Mouse (Mus musculus): ENCODE data around the gene Tshz2. TPM values are rescaled to one million over a fixed set of nuclear protein-coding genes. Genes with fewer than 3 reads are reported as not detected.

Tshz2 gene
- polyA plus RNA-seq, 1 experiment from 2014 or later = 7.6 TPM

DNA sequence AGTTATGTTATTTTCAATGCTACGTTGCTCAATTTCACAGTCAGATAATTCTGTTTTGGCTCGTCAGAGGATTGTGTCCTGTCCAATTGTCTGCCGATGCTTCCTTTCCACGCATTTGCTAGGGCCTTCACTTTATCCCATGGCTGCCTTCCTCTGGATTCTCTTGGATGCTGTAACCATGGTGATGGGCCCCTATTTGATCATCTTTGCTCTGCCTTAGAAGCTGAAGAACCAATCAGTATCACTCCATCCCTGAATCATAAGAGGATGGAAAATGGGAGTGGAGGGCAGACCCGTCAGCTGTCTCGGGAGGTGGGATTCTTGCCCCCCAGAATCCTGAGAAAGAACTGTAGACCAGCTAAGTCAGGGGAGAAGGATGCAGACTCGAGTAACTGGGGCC, 270.1 kb downstream of the Tshz2 start:
- no peaks in the 10 kb centered on the region for H3K9me3 ChIP-seq (replicated peaks)
- peaks cover 27% of the 10 kb centered on the region for H3K4me1 ChIP-seq
- peaks cover 7% of the 10 kb centered on the region; the same call in 1 of the 2 replicates for H3K27me3 ChIP-seq (ENCODE audit: low read depth, poor library complexity, severe bottlenecking)
- no peak overlapping the region for H3K27ac ChIP-seq
- 92% methylated on average over 7 of the region's 7 CpGs for WGBS
- no peaks in the 10 kb centered on the region for H3K36me3 ChIP-seq
- no peak overlapping the region for H3K4me3 ChIP-seq
- DNase-seq (ENCODE audit: low spot score) = no peak

DNA sequence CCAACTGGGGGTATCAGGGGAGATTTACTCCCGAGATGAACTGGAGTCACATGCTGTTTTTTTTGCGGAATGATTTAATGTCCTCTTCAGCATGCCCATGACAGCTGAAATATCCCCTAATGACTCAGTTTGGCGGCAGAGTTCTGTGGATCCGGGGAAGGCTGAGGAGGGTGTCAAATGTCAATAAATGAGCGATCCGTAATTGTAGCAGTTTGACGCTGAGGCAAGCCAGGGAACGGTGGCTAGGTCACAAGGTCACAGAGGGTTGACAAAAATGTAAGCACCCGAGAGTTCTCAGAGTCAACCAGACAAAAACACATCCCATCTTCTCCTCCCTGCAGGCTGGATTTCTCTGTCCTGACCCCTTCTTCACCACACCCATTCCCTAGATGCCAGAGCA, 273.6 kb downstream of the Tshz2 start:
- no peaks in the 10 kb centered on the region for H3K36me3 ChIP-seq
- peaks cover 48% of the 10 kb centered on the region for H3K4me1 ChIP-seq
- peak; percentile 66 for DNase-seq (ENCODE audit: low spot score)
- peaks cover 7% of the 10 kb centered on the region; the same call in 1 of the 2 replicates for H3K27me3 ChIP-seq (ENCODE audit: low read depth, poor library complexity, severe bottlenecking)
- H3K9me3 ChIP-seq (replicated peaks) = no peaks in the 10 kb centered on the region
- H3K27ac ChIP-seq = 0 out of 2 replicates have a peak overlapping the region, but pooled peaks have one; percentile 68
- whole genome bisulfite sequencing = 3% methylated on average over 9 of the region's 9 CpGs
- no peak overlapping the region for H3K4me3 ChIP-seq

DNA sequence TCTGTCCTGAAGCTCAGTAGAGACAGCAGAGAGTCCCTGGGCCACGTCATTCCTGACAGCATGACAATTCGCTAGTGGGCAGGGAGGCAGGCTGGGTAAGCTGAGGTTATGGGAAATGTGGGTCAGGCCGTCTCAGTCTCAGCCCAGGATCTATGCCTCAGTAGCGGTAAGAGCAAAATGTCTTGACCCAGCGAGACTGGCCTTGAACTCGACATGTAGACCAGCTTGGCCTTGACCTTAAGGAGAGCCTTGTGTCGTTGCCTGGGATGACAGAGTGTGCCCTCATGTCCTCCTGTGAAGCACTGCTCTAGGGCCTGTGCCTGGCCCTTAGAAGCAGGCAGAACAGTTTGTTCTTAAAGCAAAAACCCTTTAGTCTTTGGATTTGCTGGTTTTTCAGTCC, 275.2 kb downstream of the Tshz2 start:
- H3K4me3 ChIP-seq = no peak overlapping the region
- 75% methylated on average over 7 of the region's 7 CpGs for WGBS
- no peaks in the 10 kb centered on the region for H3K9me3 ChIP-seq (replicated peaks)
- H3K27ac ChIP-seq = no peak overlapping the region
- peaks cover 7% of the 10 kb centered on the region; the same call in 1 of the 2 replicates for H3K27me3 ChIP-seq (ENCODE audit: low read depth, poor library complexity, severe bottlenecking)
- DNase-seq (ENCODE audit: low spot score) = no peak
- H3K4me1 ChIP-seq = peaks cover 48% of the 10 kb centered on the region
- no peaks in the 10 kb centered on the region for H3K36me3 ChIP-seq

DNA sequence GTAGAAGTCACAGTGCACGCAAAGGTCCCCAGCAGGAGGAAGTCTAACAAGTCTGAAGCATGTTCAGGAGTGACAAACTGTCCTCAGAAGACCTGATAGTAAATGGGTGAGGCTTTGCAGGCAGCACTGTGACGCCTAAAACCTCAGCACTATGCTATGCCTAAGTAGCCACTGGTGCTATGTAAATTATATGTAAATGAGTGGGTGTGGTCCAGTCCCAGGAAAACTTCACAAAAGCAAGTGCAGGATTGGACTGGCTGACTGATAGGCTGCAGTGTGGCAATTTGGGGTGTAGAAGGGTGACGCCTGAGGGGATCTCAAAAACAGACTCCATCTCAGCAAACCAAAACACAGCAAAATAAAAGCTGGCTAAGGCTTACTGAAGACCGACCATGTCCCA, 277.8 kb downstream of the Tshz2 start:
- WGBS = 66% methylated on average over 4 of the region's 4 CpGs
- Histone ChIP-seq H3K27ac (0 out of 2 replicates have a peak overlapping the region, but pooled peaks have one; percentile 4), H3K9me3 (replicated peaks) (no peaks in the 10 kb centered on the region)

DNA sequence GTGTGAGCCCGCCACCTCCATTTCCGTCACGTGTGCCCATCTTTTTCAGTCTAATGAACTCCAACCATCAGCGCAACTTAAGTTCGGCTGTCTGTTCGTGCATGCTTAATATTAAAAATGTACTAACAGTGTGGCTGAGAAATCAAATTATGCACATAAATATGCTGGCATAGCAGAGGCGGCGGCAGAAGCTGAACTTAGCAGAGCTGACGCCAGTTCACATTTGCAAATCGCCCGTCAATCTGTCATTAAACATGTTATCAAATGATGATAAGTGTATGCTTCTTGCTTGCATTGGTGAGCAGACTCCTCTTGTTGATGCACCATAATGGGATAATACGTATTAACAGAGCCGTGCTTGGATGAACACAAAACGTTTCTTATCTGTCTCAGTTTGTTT, 280.0 kb downstream of the Tshz2 start:
- H3K27ac ChIP-seq = no peak overlapping the region
- DNase-seq (ENCODE audit: low spot score) = no peak
- H3K4me3 ChIP-seq = no peak overlapping the region
- H3K36me3 ChIP-seq = no peaks in the 10 kb centered on the region
- whole genome bisulfite sequencing = 94% methylated on average over 14 of the region's 14 CpGs
- peaks cover 22% of the 10 kb centered on the region for H3K4me1 ChIP-seq
- H3K9me3 ChIP-seq (replicated peaks) = no peaks in the 10 kb centered on the region
- H3K27me3 ChIP-seq (ENCODE audit: low read depth, poor library complexity, severe bottlenecking) = no peaks in the 10 kb centered on the region

More for the DNA sequence above, 277.8 kb downstream of the Tshz2 start:
- Histone ChIP-seq H3K36me3 (no peaks in the 10 kb centered on the region), H3K4me3 (no peak overlapping the region), H3K4me1 (peaks cover 43% of the 10 kb centered on the region), H3K27me3 (ENCODE audit: low read depth, poor library complexity, severe bottlenecking) (no peaks in the 10 kb centered on the region)
- no peak for DNase-seq (ENCODE audit: low spot score)

DNA sequence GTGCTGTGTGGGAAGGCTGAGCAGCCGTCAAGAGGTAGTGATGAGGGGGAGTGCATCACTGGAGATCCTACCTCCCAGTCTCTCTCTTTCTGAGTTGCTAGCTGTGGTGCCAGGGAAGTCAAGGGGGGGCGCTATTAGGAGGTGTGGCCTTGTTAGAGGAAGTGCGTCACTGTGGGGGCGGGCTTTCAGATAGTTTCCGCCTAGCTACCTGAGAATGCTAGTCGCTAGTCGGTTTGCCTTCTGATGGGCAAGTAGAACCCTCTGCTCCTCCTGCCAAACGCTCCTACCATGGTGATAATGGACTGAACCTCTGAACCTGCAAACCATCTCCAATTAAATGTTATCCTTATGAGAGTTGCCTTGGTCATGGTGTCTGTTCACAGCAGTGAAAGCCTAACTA, 282.1 kb downstream of the Tshz2 start:
- Histone ChIP-seq H3K9me3 (replicated peaks) (no peaks in the 10 kb centered on the region), H3K4me1 (peaks cover 12% of the 10 kb centered on the region), H3K4me3 (no peak overlapping the region), H3K27ac (no peak overlapping the region), H3K36me3 (no peaks in the 10 kb centered on the region), H3K27me3 (ENCODE audit: low read depth, poor library complexity, severe bottlenecking) (no peaks in the 10 kb centered on the region)
- no peak for DNase-seq (ENCODE audit: low spot score)
- 85% methylated on average over 8 of the region's 8 CpGs for WGBS

DNA sequence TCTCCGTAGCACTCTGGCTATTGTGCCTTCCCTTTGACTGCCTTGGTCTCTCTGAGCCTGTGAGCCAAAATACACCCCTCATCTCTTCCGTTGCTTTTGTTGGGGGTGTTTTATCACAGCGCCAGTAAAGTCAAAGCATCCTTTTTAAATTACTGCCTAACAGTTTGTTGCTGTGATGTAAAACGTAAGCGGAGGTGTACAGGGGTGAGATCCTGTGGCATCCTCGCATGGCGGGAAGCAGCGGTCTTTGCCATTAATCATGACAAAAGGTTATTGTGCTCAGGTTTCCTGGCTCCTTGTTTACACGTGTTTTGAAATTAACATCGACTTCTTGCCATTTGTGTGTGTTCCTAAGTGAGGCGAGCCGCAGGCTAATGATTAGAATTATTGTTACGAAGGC, 282.5 kb downstream of the Tshz2 start:
- Histone ChIP-seq H3K36me3 (no peaks in the 10 kb centered on the region), H3K27ac (no peak overlapping the region), H3K27me3 (ENCODE audit: low read depth, poor library complexity, severe bottlenecking) (no peaks in the 10 kb centered on the region), H3K9me3 (replicated peaks) (no peaks in the 10 kb centered on the region), H3K4me3 (no peak overlapping the region), H3K4me1 (peaks cover 8% of the 10 kb centered on the region)
- WGBS = 79% methylated on average over 13 of the region's 13 CpGs
- DNase-seq (ENCODE audit: low spot score) = no peak

DNA sequence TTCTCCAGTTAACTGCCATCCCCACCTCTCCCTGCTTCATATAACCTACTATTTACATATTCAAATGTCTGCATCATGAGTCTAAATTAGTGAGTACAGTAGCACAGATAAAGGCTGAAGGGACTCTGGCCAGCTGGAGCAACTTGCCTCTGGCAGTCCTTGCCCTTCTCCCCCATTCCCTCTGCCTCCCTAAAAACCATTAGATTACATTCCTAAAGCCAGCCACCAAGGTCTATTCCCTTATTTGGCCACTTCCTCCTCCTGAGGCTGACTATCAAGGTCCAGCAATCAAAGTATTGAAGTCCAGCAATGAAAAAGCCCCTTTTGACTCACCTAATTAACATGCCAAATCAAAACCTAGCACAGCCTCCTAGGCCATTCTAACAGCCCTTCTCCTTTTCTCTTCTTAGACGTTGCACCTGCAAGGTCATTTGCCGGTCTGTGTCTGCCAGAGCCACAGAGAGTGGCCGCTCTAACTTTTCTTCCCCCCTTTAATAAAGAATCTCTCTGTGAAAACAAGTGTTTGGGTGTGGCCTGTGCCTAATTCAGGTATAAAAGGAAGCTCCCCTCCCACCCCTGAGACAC, 286.4 kb downstream of the Tshz2 start:
- DNase-seq (ENCODE audit: low spot score) = no peak
- no peak overlapping the region for H3K4me3 ChIP-seq
- H3K27ac ChIP-seq = no peak overlapping the region
- peaks cover 12% of the 10 kb centered on the region for H3K4me1 ChIP-seq
- 84% methylated on average over 3 of the region's 3 CpGs for WGBS
- H3K36me3 ChIP-seq = no peaks in the 10 kb centered on the region
- no peaks in the 10 kb centered on the region for H3K9me3 ChIP-seq (replicated peaks)
- H3K27me3 ChIP-seq (ENCODE audit: low read depth, poor library complexity, severe bottlenecking) = no peaks in the 10 kb centered on the region

DNA sequence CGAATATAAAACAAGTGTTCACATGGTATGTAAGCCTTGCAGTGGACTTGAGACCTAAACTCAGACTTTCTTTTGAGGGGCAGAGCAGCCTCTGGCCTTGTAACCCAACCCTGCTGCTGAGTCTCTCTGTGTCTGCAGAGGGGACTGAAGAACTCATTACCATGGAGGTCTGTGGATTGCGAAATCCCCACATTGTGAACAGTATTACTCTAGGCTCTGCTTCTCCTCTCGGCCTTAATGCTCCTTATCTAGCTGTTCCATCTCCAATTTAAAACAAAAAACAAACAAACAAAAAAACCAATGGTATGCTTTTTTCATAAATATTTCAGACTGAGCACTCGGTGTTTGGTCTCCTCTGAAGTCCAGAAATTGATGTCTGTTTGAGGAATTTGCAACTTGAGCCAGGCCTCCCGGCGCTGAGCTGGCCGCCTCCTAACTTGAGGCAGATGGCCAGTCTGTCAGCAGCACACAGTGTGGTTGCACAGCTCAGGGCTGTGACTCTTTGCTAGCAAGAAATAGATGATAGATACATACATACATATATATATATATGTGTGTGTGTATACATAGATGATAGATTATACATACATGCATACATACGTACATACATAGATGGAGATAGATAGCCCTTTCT, 291.5 kb downstream of the Tshz2 start:
- Histone ChIP-seq H3K27ac (no peak overlapping the region), H3K4me3 (no peak overlapping the region), H3K36me3 (no peaks in the 10 kb centered on the region), H3K9me3 (replicated peaks) (no peaks in the 10 kb centered on the region), H3K27me3 (ENCODE audit: low read depth, poor library complexity, severe bottlenecking) (no peaks in the 10 kb centered on the region), H3K4me1 (peaks cover 9% of the 10 kb centered on the region)
- DNase-seq (ENCODE audit: low spot score) = no peak
- 49% methylated on average over 8 of the region's 8 CpGs for WGBS

DNA sequence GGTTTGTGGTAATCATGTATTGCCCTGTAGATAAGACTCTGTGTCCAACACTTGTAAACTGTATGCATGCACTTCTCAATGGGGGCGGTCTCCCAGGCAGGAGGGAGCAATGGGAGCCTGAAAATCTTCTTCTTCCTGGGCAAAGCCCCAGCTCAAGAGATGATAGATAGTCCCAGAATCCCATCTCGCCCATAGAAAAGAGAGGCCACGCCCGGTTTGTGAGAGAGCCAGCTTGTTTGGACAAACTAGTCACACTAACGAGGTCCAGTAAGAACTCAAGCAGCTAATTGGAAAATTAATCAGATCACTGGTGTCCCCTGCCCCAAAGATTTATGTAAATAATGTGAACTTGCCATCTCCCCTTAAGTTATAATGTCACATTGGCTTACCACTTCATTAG, 292.7 kb downstream of the Tshz2 start:
- WGBS = 86% methylated on average over 5 of the region's 5 CpGs
- no peak for DNase-seq (ENCODE audit: low spot score)
- Histone ChIP-seq H3K36me3 (no peaks in the 10 kb centered on the region), H3K9me3 (replicated peaks) (no peaks in the 10 kb centered on the region), H3K27me3 (ENCODE audit: low read depth, poor library complexity, severe bottlenecking) (no peaks in the 10 kb centered on the region), H3K4me1 (peaks cover 17% of the 10 kb centered on the region), H3K27ac (no peak overlapping the region), H3K4me3 (no peak overlapping the region)

DNA sequence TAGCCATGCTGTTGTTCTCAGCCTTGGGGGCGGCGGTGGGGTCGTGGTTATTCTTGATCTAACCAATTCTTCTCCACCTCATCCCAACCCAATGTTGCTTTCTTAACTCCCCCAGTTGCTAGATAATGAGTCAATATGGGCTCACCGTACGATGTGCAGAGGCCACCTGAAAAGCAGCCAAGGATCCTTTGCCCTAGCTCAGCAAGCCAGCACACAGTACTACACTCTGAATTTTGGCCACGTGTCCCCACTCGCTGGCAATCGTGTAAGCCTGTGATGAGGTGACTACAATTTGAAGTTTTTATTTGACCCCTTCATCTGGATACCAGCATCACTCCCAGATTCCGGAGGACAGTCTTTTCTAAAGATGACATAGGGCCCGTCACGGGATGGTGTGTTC, 293.2 kb downstream of the Tshz2 start:
- Histone ChIP-seq H3K4me1 (peaks cover 17% of the 10 kb centered on the region), H3K27ac (no peak overlapping the region), H3K36me3 (no peaks in the 10 kb centered on the region), H3K4me3 (no peak overlapping the region), H3K27me3 (ENCODE audit: low read depth, poor library complexity, severe bottlenecking) (no peaks in the 10 kb centered on the region), H3K9me3 (replicated peaks) (no peaks in the 10 kb centered on the region)
- 90% methylated on average over 11 of the region's 11 CpGs for WGBS
- DNase-seq (ENCODE audit: low spot score) = no peak

DNA sequence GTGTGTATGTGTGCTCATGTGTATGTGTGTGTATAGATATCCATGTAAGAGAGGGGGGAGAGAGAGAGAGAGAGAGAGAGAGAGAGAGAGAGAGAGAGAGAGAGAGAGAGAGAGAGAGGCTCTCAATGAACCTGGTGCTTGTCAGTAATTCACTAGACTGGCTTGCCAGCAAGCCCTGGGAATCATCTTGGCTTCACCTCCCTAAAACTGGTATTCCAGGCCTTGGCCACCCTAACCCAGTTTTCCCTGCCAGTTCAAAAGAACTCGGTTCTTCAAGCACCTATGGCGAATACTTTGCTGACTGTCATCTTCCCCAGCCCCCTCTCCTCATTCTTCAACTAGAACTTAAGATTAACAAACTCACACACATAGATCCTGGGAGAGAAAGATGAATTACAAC, 294.6 kb downstream of the Tshz2 start:
- H3K4me1 ChIP-seq = peaks cover 17% of the 10 kb centered on the region
- no peak for DNase-seq (ENCODE audit: low spot score)
- no peaks in the 10 kb centered on the region for H3K36me3 ChIP-seq
- H3K27me3 ChIP-seq (ENCODE audit: low read depth, poor library complexity, severe bottlenecking) = no peaks in the 10 kb centered on the region
- no peaks in the 10 kb centered on the region for H3K9me3 ChIP-seq (replicated peaks)
- H3K4me3 ChIP-seq = no peak overlapping the region
- no peak overlapping the region for H3K27ac ChIP-seq
- 79% methylated on average over 2 of the region's 2 CpGs for WGBS

DNA sequence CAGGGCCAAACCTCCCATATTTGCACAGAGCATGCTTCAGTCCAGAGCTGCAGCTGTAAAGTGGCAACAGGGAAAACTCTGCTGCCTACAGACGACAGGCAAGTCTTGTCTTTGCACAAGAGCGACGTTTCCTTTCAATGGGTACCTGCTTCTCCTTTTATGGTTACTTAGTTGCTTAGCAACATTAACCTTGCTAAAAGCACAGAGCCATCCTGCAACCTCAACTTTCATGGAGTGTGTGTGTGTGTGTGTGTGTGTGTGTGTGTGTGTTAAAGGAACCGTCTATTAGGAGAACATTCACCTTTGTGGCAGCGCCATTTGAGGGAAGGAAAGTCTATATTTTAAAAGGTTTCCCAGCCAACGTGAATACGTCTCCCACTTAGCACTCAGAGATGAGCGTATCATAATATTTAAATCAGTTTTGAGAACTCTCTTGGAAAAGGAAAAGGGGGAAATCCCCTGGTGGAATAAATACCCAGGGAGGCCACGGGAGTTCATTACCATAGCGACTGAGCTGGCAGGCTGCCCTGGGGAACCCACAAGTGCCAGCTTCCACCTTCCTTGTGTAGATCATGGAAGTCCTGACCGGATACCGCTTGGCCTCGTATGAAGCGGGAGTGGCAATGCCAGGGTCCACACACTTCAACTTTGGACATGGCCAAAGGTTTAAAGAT, 295.8 kb downstream of the Tshz2 start:
- WGBS = 83% methylated on average over 14 of the region's 14 CpGs
- no peaks in the 10 kb centered on the region for H3K9me3 ChIP-seq (replicated peaks)
- H3K4me1 ChIP-seq = peaks cover 16% of the 10 kb centered on the region
- no peak overlapping the region for H3K27ac ChIP-seq
- no peaks in the 10 kb centered on the region for H3K36me3 ChIP-seq
- no peak overlapping the region for H3K4me3 ChIP-seq
- no peak for DNase-seq (ENCODE audit: low spot score)
- no peaks in the 10 kb centered on the region for H3K27me3 ChIP-seq (ENCODE audit: low read depth, poor library complexity, severe bottlenecking)

All from limb, embryonic 10.5 days (tissue).